Mouse (Mus musculus) heart, postnatal 0 days (tissue): ENCODE measurements around the gene Rbm25.

ENCODE experiments used
- CTCF ChIP-seq: IDR thresholded peaks from 2 replicates; pipeline ENCODE4 v1.5.1; 2016; ENCODE audit warnings: antibody characterized with exemption, control low read depth, low read depth
- EP300 ChIP-seq: IDR thresholded peaks from 2 replicates; pipeline ENCODE4 v1.6.1; 2016; ENCODE audit warnings: antibody characterized with exemption, low read depth

- TF ChIP-seq EP300 (no peak), CTCF (no peak)
These were observed 54.4 kb downstream of the Rbm25 start for GRCm38 (mm10) chr12:83685466-83685865.
